Comparison of ENCODE assay signal across 20 mouse cellular contexts in genomic region chr1:64843900-64844616, GRCm38 (mm10).
DNase-seq lines count a peak whose midpoint lies in the region; ATAC-seq lines count a peak whose summit lies in the region.
"Had no signal": no experiment of that assay in that cellular context is flagged by ENCODE, and none has a peak within 500 bp of the region (broad histone marks: within the 10 kb centered on the region; RNA-seq: fewer than 3 reads in every experiment).

No protein-coding gene starts in this region.

- H3K4me2 ChIP-seq in limb, embryonic 13.5 days (replicated peaks) = no peak overlapping the region
- H3K4me2 ChIP-seq in forebrain, embryonic 15.5 days (replicated peaks) = no peak overlapping the region
- H3K4me2 ChIP-seq: forebrain, embryonic 13.5 days; hindbrain, embryonic 12.5 days had no signal

- H3K36me3 ChIP-seq in limb, embryonic 13.5 days = no peaks in the 10 kb centered on the region
- H3K36me3 ChIP-seq in limb, embryonic 10.5 days = no peaks in the 10 kb centered on the region
- H3K36me3 ChIP-seq in forebrain, embryonic 15.5 days = no peaks in the 10 kb centered on the region
- H3K36me3 ChIP-seq: heart, embryonic 10.5 days; hindbrain, embryonic 12.5 days had no signal

- H3K27me3 ChIP-seq in limb, embryonic 13.5 days = no peaks in the 10 kb centered on the region
- peaks cover 24% of the 10 kb centered on the region; the same call in 1 of the 2 replicates for H3K27me3 ChIP-seq in limb, embryonic 10.5 days (ENCODE audit: low read depth, poor library complexity, severe bottlenecking)
- no peaks in the 10 kb centered on the region for H3K27me3 ChIP-seq in forebrain, embryonic 15.5 days
- H3K27me3 ChIP-seq: forebrain, embryonic 13.5 days; hindbrain, embryonic 12.5 days had no signal

- ATAC-seq in limb, embryonic 13.5 days (ENCODE audit: low FRiP score, low read depth) = no peak
- no peak for ATAC-seq in forebrain, embryonic 15.5 days (replicated peaks)
- ATAC-seq: forebrain, embryonic 13.5 days; hindbrain, embryonic 16.5 days; inflammation-experienced regulatory T-cells, adult 6 months had no signal

- H3K9me3 ChIP-seq in limb, embryonic 13.5 days = no peaks in the 10 kb centered on the region
- no peaks in the 10 kb centered on the region for H3K9me3 ChIP-seq in limb, embryonic 10.5 days (replicated peaks)
- H3K9me3 ChIP-seq in forebrain, embryonic 15.5 days = no peaks in the 10 kb centered on the region
- H3K9me3 ChIP-seq: forebrain, embryonic 13.5 days; heart, embryonic 10.5 days; hindbrain, embryonic 12.5 days had no signal

- WGBS in limb, embryonic 13.5 days = 72% methylated on average over 3 of the region's 3 CpGs
- WGBS in limb, embryonic 10.5 days = 87% methylated on average over 3 of the region's 3 CpGs
- whole genome bisulfite sequencing in forebrain, embryonic 15.5 days = 80% methylated on average over 3 of the region's 3 CpGs

- H3K9ac ChIP-seq in limb, embryonic 13.5 days = no peak overlapping the region
- no peak overlapping the region for H3K9ac ChIP-seq in forebrain, embryonic 15.5 days (replicated peaks)
- H3K9ac ChIP-seq: forebrain, embryonic 13.5 days; hindbrain, embryonic 12.5 days had no signal

- no peak for DNase-seq in limb, embryonic 10.5 days (ENCODE audit: low spot score)
- DNase-seq in 3T3-L1 (ENCODE audit: low read depth, low spot score) (peak; percentile 34), NIH3T3 (ENCODE audit: low read depth) (peak; percentile 51)
- DNase-seq in fibroblast of lung, adult 2 months (ENCODE audit: low read depth) = peak; percentile 65
- DNase-seq in gastrocnemius, adult 8-10 months (ENCODE audit: low spot score in 2 of 2) = no peak
- DNase-seq: adrenal gland, postnatal 10 days; cerebellum, adult 11-12 months; cerebellum, adult 9-10 months; cerebellum, postnatal 25 days; gastrocnemius, postnatal 10 days; heart, adult 18-20 months; heart, postnatal 10 days; heart, postnatal 4 days had no signal

- 0 out of 2 replicates have a peak overlapping the region, but pooled peaks have one; percentile 1 for H3K27ac ChIP-seq in limb, embryonic 13.5 days
- no peak overlapping the region for H3K27ac ChIP-seq in limb, embryonic 10.5 days
- H3K27ac ChIP-seq in forebrain, embryonic 15.5 days (replicated peaks) = no peak overlapping the region
- H3K27ac ChIP-seq: forebrain, embryonic 13.5 days; heart, embryonic 10.5 days; hindbrain, embryonic 12.5 days had no signal

- H3K4me1 ChIP-seq in limb, embryonic 13.5 days = peaks cover 52% of the 10 kb centered on the region
- H3K4me1 ChIP-seq in limb, embryonic 10.5 days = peaks cover 27% of the 10 kb centered on the region
- peaks cover 2% of the 10 kb centered on the region; the same call in 1 of the 2 replicates for H3K4me1 ChIP-seq in forebrain, embryonic 15.5 days

- no peak overlapping the region for H3K4me3 ChIP-seq in limb, embryonic 13.5 days
- no peak overlapping the region for H3K4me3 ChIP-seq in limb, embryonic 10.5 days
- H3K4me3 ChIP-seq in forebrain, embryonic 15.5 days = no peak overlapping the region
- H3K4me3 ChIP-seq: forebrain, embryonic 13.5 days; heart, embryonic 10.5 days; hindbrain, embryonic 12.5 days had no signal

Comparison
In these comparisons a context has a peak if more than half of its experiments do, and no peak if none do; other contexts are left out.
1. DNase-seq: peak in 3T3-L1 (single experiment), NIH3T3 (single experiment) and fibroblast of lung, adult 2 months (single experiment); none in limb, embryonic 10.5 days (single experiment) and gastrocnemius, adult 8-10 months (0 of 2).